Mouse (Mus musculus): Measurements from ENCODE around the gene Agr2.

DNA sequence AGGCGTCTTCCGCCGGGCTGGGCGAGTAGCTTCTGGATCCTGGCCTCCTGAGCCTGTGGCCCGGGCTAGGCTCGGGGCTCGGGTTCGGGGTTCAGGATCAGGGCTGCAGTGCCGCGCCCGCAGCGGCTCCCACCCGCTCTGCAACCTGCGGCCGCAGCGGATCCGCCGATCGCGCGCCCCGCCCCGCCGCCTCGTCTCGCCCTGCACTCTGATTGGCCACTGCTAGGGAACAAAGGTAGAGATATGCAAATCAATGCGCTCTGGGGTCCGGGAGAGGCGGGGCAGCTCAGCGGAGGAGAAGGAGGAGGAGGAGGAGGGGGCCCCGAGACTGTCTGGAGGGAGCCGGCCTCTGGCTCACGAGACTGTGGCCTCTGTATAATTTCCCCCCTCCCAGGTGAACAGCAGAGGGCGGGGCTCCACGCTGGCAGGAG is 49.7 kb downstream of the Agr2 start, which contains the start of gene Tspan13:
- no peak for TF ChIP-seq CTCF (IDR thresholded peaks at IDR 0.05; ENCODE audit: borderline replicate concordance, extremely low read depth, insufficient read depth, insufficient read length)
- peak; percentile 99 for TF ChIP-seq POLR2A (IDR thresholded peaks at IDR 0.05; ENCODE audit: borderline replicate concordance, extremely low read depth, insufficient read depth, insufficient read length, poor library complexity, severe bottlenecking)
